Mouse (Mus musculus) lung, adult 18-20 months (tissue): Measurements from ENCODE around the gene Dtnbp1.

Experiments
- DNase-seq, 2 experiments: peaks; one replicate each; pipeline ENCODE4 v3.0.0; 2022; ENCODE audit warnings: mixed read lengths in 2 of 2

The Dtnbp1 gene

GRCm38 (mm10) chr13:44903416-44903815, 98.5 kb downstream of the Dtnbp1 start:
- no peak for DNase-seq

- DNase-seq, result no peak
Observed at GRCm38 (mm10) chr13:44902299-44902698, 99.6 kb downstream of the Dtnbp1 start.

GRCm38 (mm10) chr13:44896211-44896610, 105.7 kb downstream of the Dtnbp1 start:
- no peak for DNase-seq

GRCm38 (mm10) chr13:44891813-44892730, 109.9 kb downstream of the Dtnbp1 start:
- DNase-seq, result no peak

- DNase-seq, result no peak
Observed at GRCm38 (mm10) chr13:44890612-44891011, 111.3 kb downstream of the Dtnbp1 start.

- DNase-seq, result no peak
Observed at GRCm38 (mm10) chr13:44886221-44886620, 115.7 kb downstream of the Dtnbp1 start.

GRCm38 (mm10) chr13:44881001-44881400, 120.9 kb downstream of the Dtnbp1 start:
- DNase-seq, result no peak

GRCm38 (mm10) chr13:44876799-44877198, 125.1 kb downstream of the Dtnbp1 start:
- no peak for DNase-seq
